ENCODE assay signal across 7 mouse cellular contexts in the genomic region with DNA sequence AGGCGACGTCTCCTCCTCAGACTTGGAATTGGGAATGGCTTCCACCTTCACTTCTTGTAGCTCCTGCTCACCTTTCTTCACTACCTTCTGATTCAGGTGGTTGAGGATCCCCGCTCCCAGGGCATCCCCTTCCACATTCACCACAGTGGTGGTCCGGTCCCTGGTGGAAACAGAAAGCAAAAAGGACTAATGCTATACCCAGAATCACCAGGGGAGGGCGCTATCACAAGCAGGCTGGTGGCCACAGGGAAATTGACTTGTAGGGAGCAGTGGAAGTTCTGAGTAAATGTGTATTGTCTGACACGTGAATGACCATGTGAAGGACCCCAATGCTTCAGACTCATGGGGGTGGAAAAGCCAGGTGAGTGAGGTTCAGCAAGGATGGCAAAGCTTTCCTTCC. TPM values are rescaled to one million over a fixed set of nuclear protein-coding genes. Genes with fewer than 3 reads are reported as not detected.
DNase-seq lines count a peak whose midpoint lies in the region; ATAC-seq and TF ChIP-seq lines count a peak whose summit lies in the region.

No protein-coding gene starts in this region.

- H3K27me3 ChIP-seq in midbrain, embryonic 10.5 days (ENCODE audit: low read depth, poor library complexity, severe bottlenecking), result no peaks in the 10 kb centered on the region
- H3K27me3 ChIP-seq in midbrain, embryonic 13.5 days, result no peaks in the 10 kb centered on the region
- H3K27me3 ChIP-seq in cerebellum, adult 2 months (ENCODE audit: control insufficient read depth, insufficient read depth, low read length), result no peaks in the 10 kb centered on the region
- H3K27me3 ChIP-seq in lung, embryonic 14.5 days (ENCODE audit: insufficient read depth, low read length), result no peaks in the 10 kb centered on the region

- ATAC-seq in midbrain, embryonic 13.5 days, result no peak
- no peak for ATAC-seq in lung, embryonic 14.5 days (ENCODE audit: insufficient read depth)

- H3K9ac ChIP-seq in midbrain, embryonic 13.5 days (replicated peaks), result no peak overlapping the region
- no peak overlapping the region for H3K9ac ChIP-seq in lung, embryonic 14.5 days

- peaks cover 58% of the 10 kb centered on the region for H3K36me3 ChIP-seq in midbrain, embryonic 10.5 days
- H3K36me3 ChIP-seq in midbrain, embryonic 13.5 days, result peaks cover 62% of the 10 kb centered on the region
- peaks cover 56% of the 10 kb centered on the region for H3K36me3 ChIP-seq in lung, embryonic 14.5 days (ENCODE audit: insufficient read depth)

- no peak overlapping the region for H3K4me2 ChIP-seq in midbrain, embryonic 13.5 days (replicated peaks)
- no peak overlapping the region for H3K4me2 ChIP-seq in lung, embryonic 14.5 days

- TF ChIP-seq CTCF in cerebellum, adult 2 months (IDR thresholded peaks at IDR 0.05; ENCODE audit: borderline replicate concordance, insufficient read depth, low read depth, low read length), result peak; percentile 74
- peak; percentile 75 for TF ChIP-seq CTCF in lung, embryonic 14.5 days (IDR thresholded peaks at IDR 0.05; ENCODE audit: low read depth)

- H3K9me3 ChIP-seq in midbrain, embryonic 10.5 days (replicated peaks), result no peaks in the 10 kb centered on the region
- H3K9me3 ChIP-seq in midbrain, embryonic 13.5 days, result no peaks in the 10 kb centered on the region
- H3K9me3 ChIP-seq in lung, embryonic 14.5 days (ENCODE audit: low read depth, low read length), result no peaks in the 10 kb centered on the region

- TF ChIP-seq POLR2A in cerebellum, adult 2 months (IDR thresholded peaks at IDR 0.05; ENCODE audit: borderline replicate concordance, insufficient read depth, low read length), result no peak

- 73% methylated on average over 6 of the region's 6 CpGs for WGBS in midbrain, embryonic 10.5 days
- 66% methylated on average over 6 of the region's 6 CpGs for WGBS in midbrain, embryonic 13.5 days
- 67% methylated on average over 6 of the region's 6 CpGs for WGBS in cerebellum, adult 2 months
- 70% methylated on average over 6 of the region's 6 CpGs for WGBS in lung, embryonic 14.5 days

- no peak overlapping the region for H3K27ac ChIP-seq in midbrain, embryonic 10.5 days (replicated peaks)
- H3K27ac ChIP-seq in midbrain, embryonic 13.5 days, result no peak overlapping the region
- no peak overlapping the region for H3K27ac ChIP-seq in cerebellum, adult 2 months (ENCODE audit: insufficient read depth, low read length)
- no peak overlapping the region for H3K27ac ChIP-seq in lung, embryonic 14.5 days (ENCODE audit: low read depth)

- no peaks in the 10 kb centered on the region for H3K4me1 ChIP-seq in midbrain, embryonic 10.5 days
- no peaks in the 10 kb centered on the region for H3K4me1 ChIP-seq in midbrain, embryonic 13.5 days (replicated peaks)
- H3K4me1 ChIP-seq in cerebellum, adult 2 months (ENCODE audit: control insufficient read depth, insufficient read depth, low read length), result no peaks in the 10 kb centered on the region
- H3K4me1 ChIP-seq in lung, embryonic 14.5 days (ENCODE audit: insufficient read depth), result no peaks in the 10 kb centered on the region

- H3K4me3 ChIP-seq in midbrain, embryonic 10.5 days, result no peak overlapping the region
- no peak overlapping the region for H3K4me3 ChIP-seq in midbrain, embryonic 13.5 days (replicated peaks)
- H3K4me3 ChIP-seq in cerebellum, adult 2 months (replicated peaks; ENCODE audit: insufficient read depth, low read depth, low read length), result no peak overlapping the region
- H3K4me3 ChIP-seq in lung, embryonic 14.5 days (ENCODE audit: low read depth, low read length), result no peak overlapping the region

- intact Hi-C loops in heart, postnatal 14 days (cut with DNase I), result no loop called here

- DNase-seq in midbrain, embryonic 10.5 days (ENCODE audit: low spot score), result peak; percentile 40
- DNase-seq in T-cell, adult 2 months (ENCODE audit: low spot score), result peak; percentile 5
- peak; percentile 22 to 54 for DNase-seq in cerebellum, adult 2 months
- DNase-seq in heart, postnatal 14 days, result peak; percentile 24 to 45
- peak; percentile 38 for DNase-seq in lung, embryonic 14.5 days
- DNase-seq in thymus, postnatal 10 days (ENCODE audit: low spot score in 2 of 2), result peak; percentile 15 to 47

RNA-seq across cellular contexts. Expression of gene Slc1a4, which starts 28.2 kb away (rescaled TPM):
- 14.8 and 19.4 TPM in 2 replicates for polyA plus RNA-seq in midbrain, embryonic 10.5 days (2016; fragmentation: Nextera tagmentation; extraction: Ambion mirVana)
- 32.9 and 33.1 TPM in 2 replicates for polyA plus RNA-seq in midbrain, embryonic 13.5 days (2015; fragmentation: Nextera tagmentation; extraction: Ambion mirVana)
- polyA plus RNA-seq in cerebellum, adult 2 months (2012; rRNA removed), result 15.9 and 18.6 TPM in 2 replicates
- 1 to 10 TPM; 2.4 to 2.7 TPM for total RNA-seq in heart, postnatal 14 days (2021)
- polyA plus RNA-seq in lung, embryonic 14.5 days (2014; fragmentation: Nextera tagmentation; extraction: Ambion mirVana), result 23.9 and 24.6 TPM in 2 replicates

RNA-seq across cellular contexts. Expression of gene Cep68, which starts 55.1 kb away (rescaled TPM):
- 38.1 and 43.2 TPM in 2 replicates for polyA plus RNA-seq in midbrain, embryonic 10.5 days (2016; fragmentation: Nextera tagmentation; extraction: Ambion mirVana)
- 26.5 and 27.9 TPM in 2 replicates for polyA plus RNA-seq in midbrain, embryonic 13.5 days (2015; fragmentation: Nextera tagmentation; extraction: Ambion mirVana)
- 12.6 and 12.9 TPM in 2 replicates for polyA plus RNA-seq in cerebellum, adult 2 months (2012; rRNA removed)
- total RNA-seq in heart, postnatal 14 days (2021), result 10 to 100 TPM; 42.1 to 48.1 TPM
- 43.4 and 46.6 TPM in 2 replicates for polyA plus RNA-seq in lung, embryonic 14.5 days (2014; fragmentation: Nextera tagmentation; extraction: Ambion mirVana)
